27 mouse cellular contexts compared by ENCODE assay signal in genomic region chr13:64407992-64408391, GRCm38 (mm10). TPM values are rescaled to one million over a fixed set of nuclear protein-coding genes. Genes with fewer than 3 reads are reported as not detected.
DNase-seq lines count a peak whose midpoint lies in the region; ATAC-seq and TF ChIP-seq lines count a peak whose summit lies in the region.
"Had no signal": no experiment of that assay in that cellular context is flagged by ENCODE, and none has a peak within 500 bp of the region (broad histone marks: within the 10 kb centered on the region; RNA-seq: fewer than 3 reads in every experiment).

No protein-coding gene starts in this region.

- ATAC-seq in megakaryocyte progenitor cell, adult 5-6 weeks (replicated peaks; ENCODE audit: poor library complexity): peak; percentile 55
- ATAC-seq: forebrain, postnatal 0 days; hindbrain, embryonic 16.5 days; intestine, postnatal 0 days had no signal

- H3K4me1 ChIP-seq in bone marrow macrophage, adult 2 months (ENCODE audit: control insufficient read depth, insufficient read depth, low read length): peaks cover 47% of the 10 kb centered on the region
- H3K4me1 ChIP-seq: embryonic facial prominence, embryonic 12.5 days; hindbrain, embryonic 10.5 days; kidney, embryonic 15.5 days; limb, embryonic 15.5 days; stomach, embryonic 15.5 days had no signal

- TF ChIP-seq POLR2A in bone marrow macrophage, adult 2 months (IDR thresholded peaks at IDR 0.05; ENCODE audit: borderline replicate concordance, low read depth, low read length): no peak

- H3K4me3 ChIP-seq in bone marrow macrophage, adult 2 months (ENCODE audit: insufficient read depth, low read length): peak overlapping the region; percentile 0; the same call in 1 of the 2 replicates
- no peak overlapping the region for H3K4me3 ChIP-seq in layer of hippocampus, adult 2 months
- H3K4me3 ChIP-seq: embryonic facial prominence, embryonic 12.5 days; heart, embryonic 15.5 days; hindbrain, embryonic 10.5 days; kidney, embryonic 15.5 days; limb, embryonic 15.5 days; stomach, embryonic 15.5 days had no signal

- TF ChIP-seq CTCF in bone marrow macrophage, adult 2 months (IDR thresholded peaks at IDR 0.05; ENCODE audit: low read depth, low read length): no peak
- no peak for TF ChIP-seq CTCF in layer of hippocampus, adult 2 months (conservative IDR thresholded peaks at IDR 0.05)

- peak; percentile 66 for DNase-seq in A20 (ENCODE audit: low read depth, low spot score)
- peak; percentile 68 for DNase-seq in thymus, postnatal 14 days
- no peak for DNase-seq in layer of hippocampus, adult 2 months (ENCODE audit: low spot score in 2 of 2)
- no peak for DNase-seq in right cerebral cortex, adult 18-20 months
- DNase-seq in cerebellum, postnatal 10 days: no peak
- no peak for DNase-seq in right cerebral cortex, postnatal 36 days (ENCODE audit: low spot score in 2 of 2)
- DNase-seq: adrenal gland, postnatal 36 days; B cell, adult 2 months; cerebellum, adult 11 months; cerebellum, adult 9-11 months; forebrain, postnatal 0 days; gastrocnemius, postnatal 25 days; kidney, postnatal 36 days; layer of hippocampus, adult 9-11 months; lung, postnatal 4 days; right cerebral cortex, postnatal 4 days had no signal

- H3K27ac ChIP-seq in bone marrow macrophage, adult 2 months (ENCODE audit: insufficient read depth, low read depth, low read length): peak overlapping the region; percentile 89
- no peak overlapping the region for H3K27ac ChIP-seq in layer of hippocampus, adult 2 months
- H3K27ac ChIP-seq: embryonic facial prominence, embryonic 12.5 days; heart, embryonic 15.5 days; hindbrain, embryonic 10.5 days; kidney, embryonic 15.5 days; limb, embryonic 15.5 days; liver, embryonic 14.5 days; stomach, embryonic 15.5 days had no signal

RNA-seq across cellular contexts. Expression of gene Cdk20, which starts 24.1 kb away (rescaled TPM):
- polyA plus RNA-seq in bone marrow macrophage, adult 2 months (2012; ENCODE audit: insufficient read depth, insufficient read length, missing spikeins): 46.3 and 47.8 TPM in 2 replicates
- 0.44 and 3.3 TPM in 2 replicates for total RNA-seq in megakaryocyte progenitor cell, adult 5-6 weeks (2015)
- total RNA-seq in megakaryocyte progenitor cell, adult 5-6 weeks (2017): 1.7 and 2.7 TPM in 2 replicates
- total RNA-seq in layer of hippocampus, adult 2 months (2021): 10 to 100 TPM; 10.4 to 12.0 TPM

RNA-seq across cellular contexts. Expression of gene Ctsl, which starts 37.3 kb away (rescaled TPM):
- polyA plus RNA-seq in bone marrow macrophage, adult 2 months (2012; ENCODE audit: insufficient read depth, insufficient read length, missing spikeins): 1,731 and 1,752 TPM in 2 replicates
- 30.9 and 31.8 TPM in 2 replicates for total RNA-seq in megakaryocyte progenitor cell, adult 5-6 weeks (2015)
- 35.4 and 40.8 TPM in 2 replicates for total RNA-seq in megakaryocyte progenitor cell, adult 5-6 weeks (2017)
- total RNA-seq in layer of hippocampus, adult 2 months (2021): 100 to 1,000 TPM; 111 to 113 TPM

Comparison
In these comparisons a context has a peak if more than half of its experiments do, and no peak if none do; other contexts are left out.
1. DNase-seq: peak in A20 (single experiment) and thymus, postnatal 14 days (single experiment); none in layer of hippocampus, adult 2 months (0 of 2), right cerebral cortex, adult 18-20 months (single experiment), cerebellum, postnatal 10 days (0 of 2) and right cerebral cortex, postnatal 36 days (0 of 2).